Mouse (Mus musculus): ENCODE measurements around the gene Psmd9. TPM values are rescaled to one million over a fixed set of nuclear protein-coding genes. Genes with fewer than 3 reads are reported as not detected.
A peak's percentile ranks its signal among the peaks of the same experiment; 100 is the strongest.

Psmd9 gene
- polyA plus RNA-seq, 1 experiment from 2014 or later: 89.3 TPM

DNA sequence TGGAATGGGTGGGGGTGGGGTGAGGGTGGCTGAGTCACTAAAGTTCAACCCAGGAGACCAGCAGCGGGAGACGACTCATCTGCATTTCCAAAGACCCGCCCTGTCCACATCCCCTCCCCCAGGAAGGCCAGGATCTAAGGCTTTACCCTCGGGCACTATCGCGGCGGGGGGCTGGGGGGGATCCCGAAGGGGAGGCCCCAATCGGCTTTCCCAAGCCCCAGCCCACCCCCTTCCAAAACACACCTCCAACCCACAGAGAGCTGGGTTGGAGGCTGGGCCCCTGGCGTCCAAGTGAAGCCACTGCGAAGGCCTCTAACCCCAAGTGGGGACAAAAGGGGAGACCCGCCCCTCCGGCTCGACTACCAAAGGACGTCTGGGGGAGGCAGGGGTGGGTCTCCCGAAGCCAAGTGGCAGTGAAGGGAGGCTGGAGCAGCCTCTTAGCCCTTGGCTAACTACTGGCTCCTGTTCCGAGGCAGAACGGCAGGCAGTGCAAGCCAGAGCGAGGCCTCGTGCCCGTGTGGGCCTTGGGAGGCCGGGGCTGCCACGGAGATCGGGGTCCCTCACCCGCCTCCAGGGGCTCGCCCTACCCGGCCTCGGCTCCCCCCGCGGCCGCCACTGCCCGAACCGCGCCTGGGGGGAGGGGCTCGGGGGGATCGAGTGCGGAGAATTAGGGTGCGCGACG, 30.8 kb upstream of the Psmd9 start:
- Histone ChIP-seq H3K27me3 (no peaks in the 10 kb centered on the region), H3K27ac (peak overlapping the region; percentile 100), H3K36me3 (peaks cover 31% of the 10 kb centered on the region), H3K4me2 (peak overlapping the region; percentile 100), H3K9ac (replicated peaks) (peak overlapping the region; percentile 100), H3K4me3 (replicated peaks) (peak overlapping the region; percentile 99), H3K9me3 (no peaks in the 10 kb centered on the region), H3K4me1 (replicated peaks) (peaks cover 49% of the 10 kb centered on the region)
- no peak for ATAC-seq (ENCODE audit: insufficient number of reproducible peaks, insufficient read depth, low FRiP score, low TSS enrichment, low read depth)
- under 1% methylated on average over 39 of the region's 40 CpGs for WGBS

DNA sequence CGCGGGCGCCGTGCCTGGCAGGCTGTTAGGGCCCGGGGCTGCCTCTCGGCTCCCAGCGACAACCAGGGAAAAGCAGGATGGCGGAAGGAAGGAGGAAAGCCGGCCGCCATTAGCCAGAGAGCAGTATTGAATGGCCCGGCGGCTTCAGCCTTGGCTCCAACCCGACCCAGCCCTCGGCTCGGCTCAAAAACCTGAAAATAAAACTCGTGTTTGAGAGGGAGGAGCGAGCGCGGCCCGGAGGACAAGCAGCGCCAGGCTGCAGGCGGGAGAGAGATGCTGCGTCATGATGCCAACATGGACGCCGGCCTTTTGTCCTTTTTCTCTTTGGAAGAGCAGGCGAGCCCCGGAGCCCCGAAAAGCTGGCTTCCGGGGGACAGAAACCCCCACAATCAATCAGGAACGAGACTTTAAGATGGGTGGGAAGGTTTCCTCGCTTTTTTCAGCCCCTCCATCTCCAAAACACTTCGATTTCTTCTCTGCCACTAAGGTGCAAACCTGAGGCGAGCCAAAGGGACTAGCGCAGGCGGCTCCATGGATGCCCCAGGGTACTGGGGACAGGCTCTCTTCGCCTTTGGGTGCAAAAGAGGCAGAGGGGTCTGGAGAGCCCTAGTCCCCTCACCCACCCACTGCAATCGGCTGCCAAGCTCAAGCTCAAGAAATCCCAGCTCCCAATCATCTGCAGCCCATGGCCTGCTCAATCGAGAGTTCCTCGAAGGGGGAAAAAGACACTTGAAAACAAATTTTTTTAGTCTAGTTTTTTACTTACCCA, 30.1 kb upstream of the Psmd9 start:
- ATAC-seq (ENCODE audit: insufficient number of reproducible peaks, insufficient read depth, low FRiP score, low TSS enrichment, low read depth): no peak
- Histone ChIP-seq H3K9ac (replicated peaks) (peak overlapping the region; percentile 100), H3K9me3 (no peaks in the 10 kb centered on the region), H3K4me1 (replicated peaks) (peaks cover 48% of the 10 kb centered on the region), H3K27ac (peak overlapping the region; percentile 100), H3K4me2 (peak overlapping the region; percentile 100), H3K36me3 (peaks cover 24% of the 10 kb centered on the region), H3K27me3 (no peaks in the 10 kb centered on the region), H3K4me3 (replicated peaks) (peak overlapping the region; percentile 99)
- under 1% methylated on average over 39 of the region's 39 CpGs for WGBS

DNA sequence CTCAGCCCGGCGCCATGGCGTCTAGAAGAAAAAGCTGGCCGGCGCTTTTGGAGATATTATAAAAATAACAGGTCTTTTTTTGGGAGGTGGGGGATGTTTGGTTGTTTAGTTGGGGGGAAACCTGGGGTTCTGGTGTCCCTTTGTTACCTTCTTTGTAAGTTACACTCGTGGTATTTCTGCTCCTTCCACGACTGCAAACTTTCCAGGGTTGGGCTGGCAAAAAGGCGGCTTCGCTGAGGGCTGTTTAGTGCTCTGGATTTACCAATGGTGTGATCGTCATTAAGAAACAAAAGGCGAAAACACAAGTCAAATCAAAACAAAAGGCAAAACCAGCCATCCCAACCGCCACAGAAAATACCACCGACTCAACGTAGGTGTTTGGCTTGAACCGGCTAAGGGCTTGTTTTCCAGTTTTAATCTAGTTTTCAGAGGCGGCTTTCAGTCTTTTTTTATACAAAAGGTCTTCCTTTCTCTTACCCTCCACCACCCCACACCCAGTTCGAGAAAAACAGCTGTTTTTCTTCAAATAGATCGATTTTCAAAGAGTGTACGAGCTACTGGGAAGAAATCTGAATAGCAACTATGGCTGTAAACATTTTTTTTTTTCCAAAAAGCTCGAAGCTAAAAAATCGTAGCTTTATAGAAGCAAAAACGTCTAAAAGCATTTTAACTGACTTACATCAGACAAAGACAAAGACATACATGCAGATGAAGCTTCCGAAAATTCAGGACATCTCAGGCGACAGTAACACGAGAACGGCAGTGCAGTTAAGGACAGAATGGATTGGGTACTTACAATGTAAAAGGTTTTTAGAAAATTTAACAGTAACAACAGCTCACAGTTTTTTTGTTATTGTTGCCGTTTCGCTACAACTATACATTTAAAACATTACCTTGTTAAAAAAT, 29.2 kb upstream of the Psmd9 start:
- Histone ChIP-seq H3K9me3 (no peaks in the 10 kb centered on the region), H3K4me1 (replicated peaks) (peaks cover 48% of the 10 kb centered on the region), H3K9ac (replicated peaks) (peak overlapping the region; percentile 100), H3K4me3 (replicated peaks) (peak overlapping the region; percentile 99), H3K36me3 (peaks cover 16% of the 10 kb centered on the region; the same call in 1 of the 2 replicates), H3K27me3 (no peaks in the 10 kb centered on the region), H3K27ac (peak overlapping the region; percentile 100), H3K4me2 (peak overlapping the region; percentile 100)
- ATAC-seq (ENCODE audit: insufficient number of reproducible peaks, insufficient read depth, low FRiP score, low TSS enrichment, low read depth): no peak
- WGBS: 1% methylated on average over 28 of the region's 28 CpGs

DNA sequence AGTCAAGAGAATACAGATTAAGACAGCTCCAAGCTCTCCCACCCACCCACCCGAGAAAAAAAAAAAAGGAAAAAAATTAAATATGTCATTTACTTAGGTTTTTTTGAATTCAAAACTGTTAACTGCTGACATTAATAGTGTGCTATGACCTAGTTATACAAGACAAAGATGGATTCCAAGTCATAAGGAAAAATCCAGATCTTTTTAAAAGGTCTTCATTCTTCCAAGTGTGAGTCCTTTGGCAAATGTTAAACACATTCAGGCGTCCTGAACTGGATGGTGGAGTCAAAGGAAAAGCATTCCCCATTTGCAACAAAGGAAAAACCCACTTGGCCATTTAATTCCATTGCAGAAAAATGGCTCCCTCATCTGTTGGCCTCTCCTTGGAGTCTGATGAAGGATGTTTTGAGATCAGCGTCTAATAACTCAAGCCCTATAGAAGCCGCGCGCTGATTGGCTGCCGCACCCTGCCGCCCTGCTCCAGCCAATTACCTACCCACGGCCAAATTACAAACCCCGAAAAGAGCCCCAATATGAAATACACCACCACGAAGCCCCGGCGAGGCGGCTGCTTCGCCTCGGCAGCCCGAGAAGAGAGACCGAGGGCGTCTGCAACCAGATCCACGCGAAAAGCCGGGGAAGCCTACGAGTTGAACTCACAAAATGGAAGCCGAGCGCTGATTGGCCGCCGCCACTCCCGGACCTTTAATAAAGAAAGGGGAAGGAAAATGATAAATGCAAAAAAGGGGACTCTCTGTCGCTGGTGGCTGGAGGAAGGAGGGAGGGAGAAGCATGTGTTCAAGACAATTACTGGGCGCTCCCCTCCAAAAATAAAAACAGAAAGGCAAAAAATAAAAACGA, 28.3 kb upstream of the Psmd9 start:
- Histone ChIP-seq H3K27ac (peak overlapping the region; percentile 100), H3K4me3 (replicated peaks) (peak overlapping the region; percentile 99), H3K4me2 (peak overlapping the region; percentile 100), H3K9me3 (no peaks in the 10 kb centered on the region), H3K4me1 (replicated peaks) (peaks cover 48% of the 10 kb centered on the region), H3K27me3 (no peaks in the 10 kb centered on the region), H3K9ac (replicated peaks) (peak overlapping the region; percentile 100), H3K36me3 (peaks cover 7% of the 10 kb centered on the region; the same call in 1 of the 2 replicates)
- WGBS: under 1% methylated on average over 31 of the region's 31 CpGs
- ATAC-seq (ENCODE audit: insufficient number of reproducible peaks, insufficient read depth, low FRiP score, low TSS enrichment, low read depth): peak; percentile 73

DNA sequence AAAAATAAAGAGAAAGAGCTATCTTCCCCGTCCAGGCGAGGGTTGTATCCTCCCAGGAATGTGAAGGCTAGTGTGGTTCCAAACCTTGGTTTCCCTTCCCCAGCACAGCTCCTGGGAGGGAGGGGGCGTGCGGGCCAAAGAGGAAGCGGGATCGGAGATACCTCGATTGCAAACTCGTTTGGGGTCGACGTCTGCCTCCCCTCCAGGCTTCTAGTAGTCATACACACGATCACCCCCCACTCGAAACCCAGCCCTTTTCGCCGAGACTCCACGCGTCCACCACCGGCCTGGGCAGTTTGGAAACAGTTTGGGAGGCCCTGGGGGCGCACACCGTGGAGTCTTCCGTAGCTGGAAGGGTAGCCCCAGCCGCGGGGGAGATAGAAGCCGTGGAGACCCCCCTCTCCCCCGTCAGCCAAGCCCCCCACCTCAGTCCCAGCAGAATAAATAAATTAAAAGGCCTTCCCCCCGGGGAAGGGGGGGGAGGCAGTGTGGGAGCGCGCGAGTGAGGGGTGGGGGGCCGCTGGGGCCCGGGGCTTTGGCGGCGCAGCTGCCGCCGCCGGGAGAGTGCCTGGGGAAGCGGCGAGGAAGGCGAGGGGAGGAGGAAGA, 27.6 kb upstream of the Psmd9 start:
- H3K27me3 ChIP-seq: no peaks in the 10 kb centered on the region
- no peaks in the 10 kb centered on the region for H3K9me3 ChIP-seq
- H3K9ac ChIP-seq (replicated peaks): peak overlapping the region; percentile 100
- H3K4me2 ChIP-seq: peak overlapping the region; percentile 100
- peak overlapping the region; percentile 100 for H3K27ac ChIP-seq
- no peak for ATAC-seq (ENCODE audit: insufficient number of reproducible peaks, insufficient read depth, low FRiP score, low TSS enrichment, low read depth)
- H3K4me3 ChIP-seq (replicated peaks): peak overlapping the region; percentile 99
- WGBS: under 1% methylated on average over 38 of the region's 38 CpGs
- peaks cover 11% of the 10 kb centered on the region for H3K36me3 ChIP-seq
- peaks cover 45% of the 10 kb centered on the region for H3K4me1 ChIP-seq (replicated peaks)

DNA sequence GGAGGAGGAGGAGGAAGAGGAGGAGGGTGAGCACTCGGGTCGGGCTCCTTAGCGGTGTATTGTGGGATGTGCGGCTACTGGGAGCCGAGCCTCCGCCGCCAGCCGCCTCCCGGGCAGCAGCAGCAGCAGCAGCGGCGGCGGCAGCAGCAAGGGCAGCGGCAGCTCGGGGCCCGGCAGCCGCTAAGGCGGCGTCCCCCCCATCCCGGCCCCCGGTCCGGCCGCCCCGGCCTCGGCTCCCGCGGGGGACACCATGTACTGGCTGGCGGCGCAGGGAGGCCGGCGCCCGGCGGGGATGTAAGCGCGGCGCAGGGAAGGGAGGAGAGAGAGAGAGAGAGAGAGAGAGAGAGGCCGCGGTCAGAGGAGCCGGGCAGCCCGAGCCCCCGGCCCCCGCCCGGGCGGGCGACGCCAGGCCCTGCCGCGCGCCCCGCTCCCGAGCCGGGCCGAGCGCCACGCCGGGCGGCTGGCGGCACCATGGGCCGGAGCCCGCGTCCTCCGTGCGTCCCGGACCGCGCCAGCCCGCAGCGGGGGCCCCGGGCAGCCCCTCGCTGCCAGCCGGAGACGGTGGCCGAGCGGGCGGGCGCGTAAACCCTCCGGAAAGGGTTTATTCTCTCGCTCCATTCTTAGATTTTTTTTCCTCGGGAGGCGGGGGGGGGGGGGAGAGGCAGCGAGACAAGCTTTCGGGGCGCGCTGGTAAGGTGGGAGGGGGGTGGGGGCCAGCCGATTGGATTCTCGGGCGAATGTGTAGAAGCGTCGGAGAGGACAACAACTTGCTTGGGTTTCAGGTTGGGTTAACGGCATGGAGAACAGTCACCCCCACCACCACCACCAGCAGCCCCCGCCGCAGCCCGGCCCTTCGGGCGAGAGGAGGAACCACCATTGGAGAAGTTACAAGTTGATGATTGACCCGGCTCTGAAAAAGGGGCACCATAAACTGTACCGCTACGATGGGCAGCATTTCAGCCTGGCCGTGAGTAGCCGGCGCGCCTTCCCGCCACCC, 26.8 kb upstream of the Psmd9 start, which contains the start of gene Setd1b:
TSS of gene Setd1b (plus strand) at position 33 of the 997 bp plus-strand sequence.
- peaks cover 15% of the 10 kb centered on the region for H3K36me3 ChIP-seq
- H3K4me3 ChIP-seq (replicated peaks): peak within 1 kb of the TSS; percentile 99
- H3K27me3 ChIP-seq: no peaks in the 10 kb centered on the region
- WGBS: under 1% methylated on average over 89 of the region's 103 CpGs
- H3K9ac ChIP-seq (replicated peaks): peak within 1 kb of the TSS; percentile 100
- no peaks in the 10 kb centered on the region for H3K9me3 ChIP-seq
- no peak for ATAC-seq (ENCODE audit: insufficient number of reproducible peaks, insufficient read depth, low FRiP score, low TSS enrichment, low read depth)
- peak within 1 kb of the TSS; percentile 100 for H3K27ac ChIP-seq
- H3K4me1 ChIP-seq (replicated peaks): peaks cover 37% of the 10 kb centered on the region
- peak within 1 kb of the TSS; percentile 100 for H3K4me2 ChIP-seq

DNA sequence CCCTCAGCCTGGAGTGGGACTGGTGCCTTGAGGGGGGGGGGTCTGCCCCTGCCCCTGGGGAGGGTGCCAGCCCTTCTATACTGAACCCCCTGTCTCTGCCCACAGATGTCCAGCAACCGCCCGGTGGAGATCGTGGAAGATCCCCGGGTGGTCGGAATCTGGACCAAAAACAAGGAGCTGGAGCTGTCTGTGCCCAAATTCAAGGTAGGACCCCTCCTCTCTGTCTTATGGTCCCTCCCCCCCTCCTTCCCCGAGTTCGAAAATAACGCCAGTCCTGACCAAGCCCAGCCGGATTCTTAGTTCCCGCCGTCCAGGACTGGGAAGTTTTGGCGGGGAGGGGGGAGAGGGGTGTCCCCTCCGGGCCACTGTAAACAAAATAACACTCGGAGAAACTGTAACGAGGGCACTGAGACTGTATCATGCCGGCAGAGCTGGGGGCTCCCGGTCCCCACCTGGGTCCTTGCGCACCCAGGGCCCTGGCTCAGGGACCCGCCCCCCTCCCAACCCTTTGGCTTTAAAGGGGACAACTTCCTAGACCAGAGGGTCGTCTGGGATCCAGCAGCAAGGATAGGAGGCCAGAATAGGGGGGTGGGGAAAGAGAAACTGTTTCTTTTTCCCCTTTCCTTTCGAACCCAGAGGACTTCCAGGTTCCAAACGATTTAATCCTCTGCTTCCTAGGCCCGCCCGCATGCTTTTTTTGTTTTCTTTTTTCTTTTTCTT, 25.8 kb upstream of the Psmd9 start:
- H3K9me3 ChIP-seq: no peaks in the 10 kb centered on the region
- H3K4me1 ChIP-seq (replicated peaks): peaks cover 37% of the 10 kb centered on the region
- peak overlapping the region; percentile 100 for H3K4me2 ChIP-seq
- peak overlapping the region; percentile 100 for H3K27ac ChIP-seq
- H3K36me3 ChIP-seq: peaks cover 25% of the 10 kb centered on the region
- under 1% methylated on average over 23 of the region's 24 CpGs for WGBS
- ATAC-seq (ENCODE audit: insufficient number of reproducible peaks, insufficient read depth, low FRiP score, low TSS enrichment, low read depth): no peak; the same call in 1 of the 2 replicates
- peak overlapping the region; percentile 100 for H3K9ac ChIP-seq (replicated peaks)
- no peaks in the 10 kb centered on the region for H3K27me3 ChIP-seq
- H3K4me3 ChIP-seq (replicated peaks): peak overlapping the region; percentile 99

DNA sequence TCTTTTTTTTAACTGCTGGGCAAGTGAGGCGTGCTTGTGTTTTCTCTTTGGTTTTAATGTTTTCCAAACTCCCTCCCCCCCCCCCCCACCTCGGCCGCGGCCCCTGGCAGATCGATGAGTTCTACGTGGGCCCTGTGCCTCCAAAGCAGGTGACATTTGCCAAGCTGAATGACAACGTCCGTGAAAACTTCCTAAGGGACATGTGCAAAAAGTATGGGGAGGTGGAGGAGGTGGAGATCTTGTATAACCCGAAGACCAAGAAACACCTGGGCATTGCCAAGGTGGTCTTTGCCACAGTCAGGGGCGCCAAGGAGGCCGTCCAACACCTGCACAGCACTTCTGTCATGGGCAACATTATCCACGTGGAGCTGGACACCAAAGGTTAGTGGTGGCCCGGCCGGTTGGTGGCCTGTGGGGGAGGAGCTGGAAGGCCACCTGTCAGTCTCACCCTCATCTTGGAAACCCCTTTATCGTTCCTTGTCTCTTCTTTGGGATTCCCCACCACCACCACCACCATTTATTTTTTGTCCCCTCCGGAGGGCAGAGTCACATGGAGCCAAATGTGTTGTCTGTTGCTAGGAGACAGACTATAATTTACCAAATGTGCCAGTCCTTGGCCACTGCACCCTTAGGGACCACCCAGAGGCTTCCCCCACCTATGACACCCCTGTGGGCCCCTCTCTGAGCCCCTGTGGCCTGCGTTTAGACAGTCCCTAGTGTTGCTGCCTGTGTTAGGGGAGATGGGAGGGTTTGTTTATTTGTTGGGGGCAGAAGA, 25.1 kb upstream of the Psmd9 start:
- H3K4me3 ChIP-seq (replicated peaks): peak overlapping the region; percentile 99
- no peaks in the 10 kb centered on the region for H3K27me3 ChIP-seq
- ATAC-seq (ENCODE audit: insufficient number of reproducible peaks, insufficient read depth, low FRiP score, low TSS enrichment, low read depth): no peak
- H3K36me3 ChIP-seq: peaks cover 32% of the 10 kb centered on the region
- H3K27ac ChIP-seq: peak overlapping the region; percentile 100
- H3K4me1 ChIP-seq (replicated peaks): peaks cover 44% of the 10 kb centered on the region
- 4% methylated on average over 17 of the region's 17 CpGs for WGBS
- no peaks in the 10 kb centered on the region for H3K9me3 ChIP-seq
- H3K9ac ChIP-seq (replicated peaks): peak overlapping the region; percentile 100
- H3K4me2 ChIP-seq: peak overlapping the region; percentile 100
